Mouse (Mus musculus) right cerebral cortex, postnatal 36 days (tissue): ENCODE measurements around the gene Serpinf1.
"Not testable (repeated sequence)": the region's sequence is repeated elsewhere in the genome, so short reads cannot be mapped to it uniquely, and the experiment has no call there.

Experiments
- DNase-seq, 2 experiments: peaks; one replicate each; pipeline ENCODE4 v3.0.0; 2022; ENCODE audit warnings: low spot score in 2 of 2, mixed read lengths in 1 of 2

Gene Serpinf1

GRCm38 (mm10) chr11:75423091-75423490, 590 bp upstream of the Serpinf1 start:
- DNase-seq = no peak

GRCm38 (mm10) chr11:75421375-75422012, 1.0 kb downstream of the Serpinf1 start:
- DNase-seq = no peak

GRCm38 (mm10) chr11:75420810-75421374, 1.6 kb downstream of the Serpinf1 start:
- no peak for DNase-seq

GRCm38 (mm10) chr11:75420037-75420436, 2.5 kb downstream of the Serpinf1 start:
- no peak for DNase-seq

GRCm38 (mm10) chr11:75415994-75416393, 6.5 kb downstream of the Serpinf1 start:
- no peak for DNase-seq

- no peak for DNase-seq
Measured at GRCm38 (mm10) chr11:75415096-75415495, 7.4 kb downstream of the Serpinf1 start.

GRCm38 (mm10) chr11:75410591-75410990, 11.9 kb downstream of the Serpinf1 start:
- DNase-seq = no peak

GRCm38 (mm10) chr11:75409679-75410575, 12.6 kb downstream of the Serpinf1 start:
- DNase-seq = no peak

GRCm38 (mm10) chr11:75406865-75407264, 15.6 kb downstream of the Serpinf1 start:
- DNase-seq = no peak

- no peak for DNase-seq
Measured at GRCm38 (mm10) chr11:75406104-75406503, 16.4 kb downstream of the Serpinf1 start.

GRCm38 (mm10) chr11:75404801-75405200, 17.7 kb downstream of the Serpinf1 start:
- no peak for DNase-seq

GRCm38 (mm10) chr11:75403301-75404052, 19.0 kb downstream of the Serpinf1 start:
- no peak for DNase-seq

- DNase-seq = peak in 1 of 2 experiments; percentile 12
Measured at GRCm38 (mm10) chr11:75402271-75402690, 20.2 kb downstream of the Serpinf1 start.

- DNase-seq = no peak
Measured at GRCm38 (mm10) chr11:75400099-75400498, 22.4 kb downstream of the Serpinf1 start.

GRCm38 (mm10) chr11:75399411-75399841, 23.1 kb downstream of the Serpinf1 start:
- peak; percentile 34 to 60 for DNase-seq

GRCm38 (mm10) chr11:75397452-75397851, 25.0 kb downstream of the Serpinf1 start:
- DNase-seq = no peak

- DNase-seq = no peak
Measured at GRCm38 (mm10) chr11:75395611-75396010, 26.9 kb downstream of the Serpinf1 start.

- DNase-seq = not testable (repeated sequence)
Measured at GRCm38 (mm10) chr11:75383529-75383928, 39.0 kb downstream of the Serpinf1 start.

GRCm38 (mm10) chr11:75378786-75379185, 43.7 kb downstream of the Serpinf1 start:
- DNase-seq = not testable (repeated sequence)

- no peak for DNase-seq
Measured at GRCm38 (mm10) chr11:75377125-75377524, 45.4 kb downstream of the Serpinf1 start.
